Mouse (Mus musculus): ENCODE results near the gene Nprl3.

Nprl3 gene

GRCm38 (mm10) chr11:32243205-32243955 lies 24.1 kb downstream of the Nprl3 start:
- no peak for DNase-seq

GRCm38 (mm10) chr11:32242209-32242608 lies 25.3 kb downstream of the Nprl3 start:
- no peak for DNase-seq

GRCm38 (mm10) chr11:32241391-32241790 lies 26.1 kb downstream of the Nprl3 start:
- no peak for DNase-seq

- peak; percentile 87 to 89 for DNase-seq
Measured at GRCm38 (mm10) chr11:32238093-32238860, 29.2 kb downstream of the Nprl3 start.

GRCm38 (mm10) chr11:32237411-32237795 lies 30.1 kb downstream of the Nprl3 start:
- DNase-seq, result no peak

- peak; percentile 58 to 67 for DNase-seq
Measured at GRCm38 (mm10) chr11:32236712-32237410, 30.6 kb downstream of the Nprl3 start.

GRCm38 (mm10) chr11:32236132-32236531 lies 31.4 kb downstream of the Nprl3 start:
- DNase-seq, result no peak

GRCm38 (mm10) chr11:32235646-32236045 lies 31.9 kb downstream of the Nprl3 start:
- no peak for DNase-seq

GRCm38 (mm10) chr11:32234816-32235485 lies 32.6 kb downstream of the Nprl3 start:
- DNase-seq, result no peak

GRCm38 (mm10) chr11:32233895-32234294 lies 33.6 kb downstream of the Nprl3 start:
- DNase-seq, result no peak

- DNase-seq, result no peak
Measured at GRCm38 (mm10) chr11:32232848-32233247, 34.7 kb downstream of the Nprl3 start.

- DNase-seq, result no peak
Measured at GRCm38 (mm10) chr11:32231125-32231524, 36.4 kb downstream of the Nprl3 start.

- no peak for DNase-seq
Measured at GRCm38 (mm10) chr11:32230220-32230619, 37.3 kb downstream of the Nprl3 start.

- no peak for DNase-seq
Measured at GRCm38 (mm10) chr11:32228292-32228845, 39.1 kb downstream of the Nprl3 start.

- DNase-seq, result no peak
Measured at GRCm38 (mm10) chr11:32227555-32227954, 40.0 kb downstream of the Nprl3 start.

- no peak for DNase-seq
Measured at GRCm38 (mm10) chr11:32227041-32227440, 40.5 kb downstream of the Nprl3 start.

GRCm38 (mm10) chr11:32226124-32226871 lies 41.2 kb downstream of the Nprl3 start, which contains the start of gene Mpg:
TSS of gene Mpg (plus strand) at chr11:32226505.
- peak; percentile 92 to 93 for DNase-seq

GRCm38 (mm10) chr11:32225222-32226104 lies 42.0 kb downstream of the Nprl3 start:
- no peak for DNase-seq

GRCm38 (mm10) chr11:32224468-32225139 lies 42.9 kb downstream of the Nprl3 start:
- DNase-seq, result no peak

- DNase-seq, result no peak
Measured at GRCm38 (mm10) chr11:32223297-32223967, 44.1 kb downstream of the Nprl3 start.
